Mouse (Mus musculus) adrenal gland, postnatal 4 days (tissue): Measurements from ENCODE around the gene Pdk4. TPM values are rescaled to one million over a fixed set of nuclear protein-coding genes. Genes with fewer than 3 reads are reported as not detected.

ENCODE experiments used
- DNase-seq, 2 experiments: peaks; one replicate each; pipeline ENCODE4 v3.0.0; 2021 to 2022; ENCODE audit warnings: low spot score in 2 of 2, mixed read lengths in 2 of 2
- long read RNA-seq, 2 experiments: library from polyadenylated mRNA; stranded (forward); transcript quantifications; one replicate each; pipeline ENCODE4 v2.0.0; 2021
- total RNA-seq, 2 experiments: library from RNA; stranded (reverse); gene quantifications; 2 replicates each; pipeline ENCODE4 v1.2.3; 2021

Gene Pdk4
- total RNA-seq, result 10 to 100 TPM; 71.3 to 86.9 TPM
- long read RNA-seq, experiment 1, transcript Pdk4-201 (11 exons, 3,484 nt), result major isoform, 25 of 36 reads
- long read RNA-seq, experiment 1, partial matches to known transcripts, result 2 of 36 reads
- long read RNA-seq, experiment 1, other reads (novel, unspliced or antisense), result 9 of 36 reads
- long read RNA-seq, experiment 2, transcript Pdk4-201 (11 exons, 3,484 nt), result major isoform, 43 of 68 reads
- long read RNA-seq, experiment 2, partial matches to known transcripts, result 9 of 68 reads
- long read RNA-seq, experiment 2, other reads (novel, unspliced or antisense), result 16 of 68 reads

DNA sequence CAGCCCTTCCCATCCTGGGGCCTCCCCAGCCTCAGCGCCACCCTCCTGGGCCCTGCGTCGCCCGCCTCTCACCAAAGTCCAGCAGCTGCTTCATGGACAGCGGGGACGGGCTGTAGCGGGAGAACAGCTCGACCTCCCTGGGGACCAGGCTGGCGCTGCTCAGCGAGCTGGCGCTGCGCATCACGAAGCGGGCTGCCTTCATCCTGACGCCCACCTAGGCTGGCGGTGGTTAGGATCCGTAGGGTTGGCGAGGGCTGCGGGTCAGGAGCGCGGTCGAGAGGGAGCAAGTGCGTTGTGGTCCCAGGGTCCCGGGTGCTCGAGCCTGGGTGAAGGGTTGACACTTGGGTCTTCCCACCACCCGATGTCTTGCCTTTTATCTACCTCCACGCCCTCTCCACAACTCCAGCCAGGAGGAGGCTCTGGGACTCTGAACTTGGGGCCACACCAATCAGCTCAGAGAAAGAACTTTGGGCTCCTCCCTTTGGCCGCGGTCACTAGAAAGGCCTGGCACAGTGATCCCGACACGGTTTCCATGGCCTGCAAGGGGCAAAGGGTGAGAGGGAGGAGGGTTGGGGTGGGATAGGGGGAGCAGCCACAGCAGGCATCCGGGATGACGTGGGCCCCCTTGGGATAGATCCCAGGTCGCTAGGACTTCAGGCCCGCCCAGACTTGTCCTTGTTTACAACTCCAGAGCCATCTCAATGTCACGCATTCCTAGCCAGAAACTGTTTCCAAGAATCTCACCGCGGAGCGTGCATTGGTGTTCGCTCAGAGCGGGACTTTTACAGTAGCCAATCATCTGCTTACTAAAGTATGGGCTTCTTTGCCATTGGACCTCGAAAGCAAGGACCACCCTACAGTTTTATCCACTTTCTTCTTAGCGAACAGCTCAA is at the start of gene Pdk4:
TSS of gene Pdk4 (minus strand) at position 349 of the 893 bp plus-strand sequence.
- DNase-seq, result peak; percentile 50 to 74

DNA sequence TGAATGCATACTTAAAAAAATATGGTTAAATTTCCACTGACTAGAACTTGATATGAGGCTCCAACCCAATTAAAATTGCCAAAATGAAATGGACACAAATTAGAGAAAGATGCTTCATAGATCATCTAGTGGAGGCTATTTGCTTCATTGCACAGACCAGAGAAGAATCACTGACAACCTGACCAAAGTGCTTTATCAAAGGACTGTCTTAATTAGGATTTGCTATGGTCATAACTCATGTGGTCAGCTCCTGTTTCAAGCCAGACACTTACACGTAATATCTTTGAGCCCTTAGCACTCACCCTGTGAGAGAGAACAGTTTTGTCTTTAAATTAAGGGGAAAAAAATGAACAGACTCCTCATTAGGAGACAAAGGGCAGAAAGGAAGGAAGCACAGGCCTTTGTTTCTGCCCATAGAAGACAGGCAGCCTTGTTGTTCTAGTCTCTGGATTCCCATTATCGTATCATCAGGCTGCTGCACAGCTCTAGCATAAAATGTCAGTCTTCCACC is 41.8 kb upstream of the Pdk4 start:
- DNase-seq, result no peak

DNA sequence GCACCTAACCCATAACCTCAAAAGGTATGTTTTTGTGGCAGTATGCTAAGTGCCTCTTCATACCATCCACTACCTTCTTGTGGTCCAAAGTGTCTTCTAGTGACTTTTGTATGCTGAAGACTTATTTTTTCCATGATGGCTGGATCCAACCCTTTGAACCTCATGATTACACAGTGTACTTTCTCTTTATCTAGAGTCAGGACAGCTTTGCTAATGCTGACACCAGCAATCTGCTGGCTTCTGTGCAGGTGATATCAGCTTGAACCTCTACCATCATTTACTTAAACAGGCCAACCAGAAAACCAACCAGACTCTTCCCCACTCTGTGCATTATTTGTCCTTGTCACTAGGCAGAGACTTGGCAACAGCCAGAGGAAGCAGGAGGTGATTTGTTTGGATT is 39.6 kb upstream of the Pdk4 start:
- DNase-seq, result no peak

- DNase-seq, result no peak
Measured at GRCm38 (mm10) chr6:5517091-5517490, 21.0 kb upstream of the Pdk4 start.

DNA sequence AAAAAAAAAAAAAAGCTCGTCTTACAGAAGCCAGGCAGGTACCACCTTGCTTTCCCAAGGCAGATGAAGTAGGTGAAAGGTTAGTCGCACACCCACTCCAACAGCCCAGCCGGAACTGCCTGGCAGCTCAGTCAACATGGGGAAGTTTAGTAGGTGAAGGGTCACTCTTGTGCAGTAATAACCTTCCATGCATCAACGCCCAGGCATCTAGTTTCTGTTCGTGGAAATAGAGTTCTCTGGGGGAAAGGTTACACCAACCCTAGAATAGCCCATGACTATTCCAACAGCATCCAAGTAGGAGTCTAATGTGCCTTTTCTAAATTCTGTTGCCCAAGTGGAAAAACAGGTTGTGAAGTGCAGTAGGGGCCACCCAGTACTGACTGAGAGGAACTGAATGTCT is 13.6 kb upstream of the Pdk4 start:
- DNase-seq, result no peak

- no peak for DNase-seq
Measured at GRCm38 (mm10) chr6:5509303-5509702, 13.2 kb upstream of the Pdk4 start.

DNA sequence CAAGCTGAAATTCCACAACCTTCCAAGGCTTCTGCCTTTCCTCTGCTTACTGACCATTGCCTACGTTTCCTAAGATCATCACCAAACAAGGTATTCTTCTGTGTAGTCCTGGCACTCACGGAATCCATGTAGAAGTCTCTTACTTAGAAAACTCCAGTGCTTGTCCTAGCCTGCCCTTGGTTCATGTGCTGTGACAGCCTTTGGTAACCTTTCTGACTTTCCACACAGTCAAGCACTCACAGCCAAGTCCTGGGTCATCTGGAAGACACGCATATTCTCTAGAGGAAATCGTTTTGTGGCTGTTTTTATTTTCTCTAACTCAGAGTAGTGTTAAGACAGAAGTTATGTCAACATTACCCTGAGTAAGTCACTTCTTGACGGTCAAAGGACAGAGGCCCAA is 11.7 kb upstream of the Pdk4 start:
- DNase-seq, result no peak

DNA sequence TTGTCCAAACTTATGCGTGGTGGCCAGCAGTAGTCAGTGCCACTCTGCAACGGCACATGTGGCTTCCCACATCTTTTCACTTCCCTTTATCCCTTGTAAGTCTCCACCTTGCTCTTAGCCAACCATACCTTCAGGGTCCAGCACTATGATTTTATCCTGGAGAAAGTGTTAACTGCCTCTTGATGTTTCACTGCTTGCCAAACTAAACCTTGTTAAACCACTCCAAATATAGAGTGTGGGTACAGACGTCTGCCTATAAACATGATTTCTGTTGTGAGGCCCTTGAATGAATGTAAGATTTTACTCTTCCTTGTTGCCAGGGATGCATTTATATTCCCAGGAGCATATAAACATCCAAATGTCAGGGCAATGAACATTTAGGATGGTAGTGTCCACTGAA is 10.2 kb upstream of the Pdk4 start:
- DNase-seq, result no peak

DNA sequence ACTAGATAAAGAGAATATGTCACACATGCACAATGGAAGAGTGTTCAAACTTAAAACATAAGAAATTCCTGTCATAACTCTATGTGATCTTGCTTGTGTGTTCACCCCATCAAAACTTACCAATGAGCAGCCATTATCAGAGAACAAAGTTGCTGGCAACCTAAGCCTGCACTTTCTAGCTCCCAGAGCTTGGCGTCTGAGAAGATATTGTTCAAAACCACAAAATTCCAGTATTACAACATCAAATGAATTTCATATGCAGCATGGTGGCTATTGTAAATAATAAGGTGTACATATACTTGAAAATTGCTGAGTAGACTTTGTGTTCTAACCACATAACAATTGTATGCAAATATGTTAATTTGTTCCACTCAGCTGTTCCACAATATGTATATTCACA is 6.7 kb upstream of the Pdk4 start:
- no peak for DNase-seq

GRCm38 (mm10) chr6:5501551-5501950 is 5.4 kb upstream of the Pdk4 start:
- no peak for DNase-seq

DNA sequence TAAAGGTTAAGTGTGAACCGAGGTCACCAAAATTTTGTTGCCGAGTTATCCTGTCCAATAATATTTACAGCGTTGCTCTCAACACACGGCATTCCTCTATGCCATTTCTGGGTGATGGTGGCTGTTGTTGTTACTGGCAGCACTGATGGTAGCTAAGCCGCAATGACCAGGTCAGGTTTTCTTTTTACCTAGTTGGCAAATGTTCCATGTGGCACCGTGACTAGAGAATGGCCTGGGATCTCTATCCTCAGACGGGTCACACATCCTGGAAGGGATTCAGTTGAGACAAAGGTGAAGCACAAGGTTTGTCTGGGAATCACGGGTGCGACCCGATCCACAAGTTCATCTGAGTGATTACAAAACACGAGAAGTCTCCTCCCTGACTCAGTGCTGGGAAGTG is 2.6 kb upstream of the Pdk4 start:
- no peak for DNase-seq

DNA sequence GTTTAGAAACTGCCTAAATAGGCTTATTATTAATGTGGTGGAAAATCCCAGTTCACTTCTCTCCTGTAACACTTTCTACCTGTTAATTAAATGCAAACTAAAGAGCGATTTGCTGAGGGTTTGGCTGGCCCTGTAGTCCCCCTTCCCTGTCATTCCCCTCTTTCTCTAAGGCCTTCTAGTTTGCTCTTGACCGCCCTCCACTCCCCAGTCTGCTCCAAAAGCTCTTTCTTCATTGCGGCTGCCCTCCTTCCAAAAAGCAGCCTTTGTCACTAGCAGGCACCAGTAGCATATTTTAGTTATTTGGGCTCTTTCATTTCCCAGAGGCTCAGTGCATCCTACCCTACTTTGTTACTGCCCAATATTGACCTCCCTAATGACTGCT is 736 bp upstream of the Pdk4 start:
- DNase-seq, result no peak

DNA sequence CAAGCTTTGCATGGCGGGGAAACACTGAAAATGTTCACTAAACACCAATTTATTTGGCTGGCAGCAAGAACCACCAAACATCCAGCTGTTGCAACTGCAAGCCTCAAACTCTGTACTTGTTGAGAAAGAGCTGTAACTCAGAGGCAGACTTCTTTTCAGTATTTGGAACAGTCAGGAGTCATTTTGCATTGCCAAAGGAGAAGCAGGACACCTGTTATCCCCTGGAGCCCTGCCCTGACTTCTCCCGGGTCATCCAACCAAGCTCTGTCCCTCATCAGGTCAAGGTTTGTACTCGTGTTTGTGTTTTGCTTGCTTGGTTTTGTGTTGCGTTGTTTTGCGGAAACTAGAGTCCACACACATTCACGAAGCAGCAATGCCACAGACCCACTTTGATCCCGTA is 11.1 kb downstream of the Pdk4 start:
- DNase-seq, result no peak

GRCm38 (mm10) chr6:5482270-5482783 is 13.8 kb downstream of the Pdk4 start:
- no peak for DNase-seq

DNA sequence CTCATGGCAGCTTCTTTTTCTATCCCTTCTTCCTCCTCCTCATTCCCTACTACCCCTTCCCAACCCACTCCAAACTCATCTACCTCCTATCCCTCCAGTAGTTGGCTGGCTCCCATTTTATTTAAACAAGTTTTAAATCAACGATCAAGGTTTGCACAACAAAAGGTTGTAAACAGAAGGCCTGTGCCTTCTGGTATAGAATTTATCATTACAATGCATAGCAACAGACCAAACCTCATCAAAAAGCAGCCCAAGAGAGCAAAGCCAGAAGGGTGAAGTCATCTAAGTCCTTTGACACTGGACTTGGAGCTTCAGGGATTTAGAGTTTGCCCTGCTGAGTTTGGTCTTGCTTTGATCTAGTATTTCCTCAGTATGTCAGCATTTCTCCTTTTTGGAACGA is 15.0 kb downstream of the Pdk4 start:
- no peak for DNase-seq

GRCm38 (mm10) chr6:5474021-5474420 is 22.1 kb downstream of the Pdk4 start:
- no peak for DNase-seq

DNA sequence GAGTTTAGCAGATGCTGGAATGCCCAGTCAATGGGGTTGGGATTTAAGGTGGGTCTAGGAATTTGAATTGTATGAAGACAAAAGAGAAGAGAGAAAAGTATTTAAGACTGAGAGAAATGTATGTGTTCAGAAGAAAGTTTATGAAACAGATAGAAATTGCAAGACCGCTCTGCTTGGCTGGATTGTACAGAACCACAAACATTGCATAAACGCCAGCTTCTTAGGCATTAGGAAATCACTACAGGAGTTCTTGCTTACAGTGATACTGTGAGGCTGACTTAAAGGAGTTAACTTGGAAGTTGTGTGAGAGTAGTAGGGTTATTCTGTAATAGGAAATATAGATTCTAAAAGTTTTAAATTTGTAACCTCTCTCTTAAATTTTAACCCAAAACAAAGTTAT is 23.4 kb downstream of the Pdk4 start:
- no peak for DNase-seq

DNA sequence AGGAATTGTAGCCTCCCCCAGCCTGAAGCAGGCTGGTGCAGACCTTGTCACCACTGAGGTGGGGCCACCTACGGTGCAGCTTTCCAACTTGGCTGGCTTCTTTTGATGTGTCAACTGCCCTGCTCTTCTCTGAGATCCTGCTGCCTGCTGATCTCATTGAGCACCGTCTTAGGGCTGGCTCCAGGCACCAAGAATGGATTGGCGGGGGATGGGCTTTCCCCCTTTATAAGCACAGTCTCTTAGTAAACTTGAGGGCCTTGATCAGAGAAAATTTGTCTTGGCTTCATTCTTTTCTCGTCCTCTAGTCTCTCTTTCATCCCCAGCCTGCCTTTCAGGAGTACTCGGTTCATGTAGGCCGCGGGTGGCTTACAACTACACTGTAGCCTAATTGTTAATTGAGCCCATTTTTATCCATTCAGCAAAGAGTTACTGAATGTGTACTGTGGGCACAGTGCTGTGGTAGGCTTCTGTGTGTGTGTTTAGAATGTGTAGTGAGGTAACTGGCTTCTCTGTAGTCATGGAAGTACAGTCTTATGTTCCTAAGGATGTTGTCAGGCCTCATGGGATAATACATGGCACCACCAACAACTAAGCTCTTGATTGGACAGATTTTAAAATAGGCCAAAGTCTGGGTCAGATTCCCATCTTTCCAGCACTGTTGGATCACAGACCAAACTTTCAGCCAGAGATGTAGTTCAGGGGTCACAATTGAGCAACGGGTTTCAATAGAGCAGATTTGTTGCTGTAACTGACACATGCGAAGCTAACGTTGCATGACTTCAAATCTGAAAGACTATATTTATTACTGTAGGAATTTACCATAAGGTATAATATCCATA is 25.4 kb downstream of the Pdk4 start:
- no peak for DNase-seq

DNA sequence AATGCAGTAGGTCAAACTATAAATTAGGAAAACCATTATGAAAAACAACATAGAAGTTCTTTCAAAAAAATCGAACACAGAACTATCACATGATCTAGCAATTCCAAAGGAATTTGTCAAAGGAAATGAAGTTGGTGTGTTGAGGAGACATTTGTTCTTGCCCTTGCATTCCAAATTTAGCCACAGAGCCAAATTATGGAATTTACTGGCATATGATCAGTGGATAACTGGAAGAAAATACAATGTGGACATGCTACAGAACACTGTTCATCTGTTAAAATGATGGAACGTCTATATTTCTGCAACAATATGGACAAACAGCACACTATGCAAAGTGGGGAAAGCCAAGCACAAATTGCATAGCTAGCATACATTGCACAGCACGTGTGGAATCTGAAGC is 40.3 kb downstream of the Pdk4 start:
- no peak for DNase-seq

DNA sequence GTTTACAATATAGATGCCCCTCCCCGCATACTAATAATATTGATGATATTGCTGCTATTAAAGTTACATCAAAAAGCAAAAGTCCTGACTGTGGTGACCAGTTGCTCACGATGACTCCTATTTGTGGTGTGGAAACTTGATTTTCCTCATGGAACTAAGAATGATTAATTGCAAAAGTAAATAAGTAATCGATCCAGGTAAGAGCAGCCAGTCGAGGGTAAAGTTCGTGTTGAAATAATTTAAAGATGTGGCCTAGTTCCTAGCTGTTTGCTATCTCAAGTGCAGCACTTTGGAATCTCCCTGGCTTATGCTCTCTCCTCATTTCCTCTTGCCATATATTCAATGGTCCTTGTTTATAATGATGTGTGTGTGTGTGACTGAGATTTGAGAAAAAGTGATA is 46.2 kb downstream of the Pdk4 start:
- DNase-seq, result no peak

GRCm38 (mm10) chr6:5448396-5448795 is 47.7 kb downstream of the Pdk4 start:
- no peak for DNase-seq
